Mouse (Mus musculus) forebrain, postnatal 0 days (tissue): ENCODE data around the gene Trp53tg5. TPM values are rescaled to one million over a fixed set of nuclear protein-coding genes. Genes with fewer than 3 reads are reported as not detected.

Experiments used
- ATAC-seq: fragments of 200-750 bp; cut with Nextera tagmentation; 2 replicates; pipeline ENCODE4 v1.8.0; 2017; ENCODE audit warnings: mild to moderate bottlenecking, moderate library complexity
- DNase-seq: peaks from one replicate; pipeline ENCODE4 v3.0.0-alpha.2; 2015
- H3K27ac ChIP-seq: fragments of 300-500 bp; sonication (generic); 2 replicates; pipeline ENCODE4 v1.5.1; 2014; ENCODE audit warnings: low read depth, mild to moderate bottlenecking, antibody characterized with exemption, low read length, moderate library complexity, mixed read lengths
- H3K27me3 ChIP-seq: fragments of 300-500 bp; sonication (generic); 2 replicates; pipeline ENCODE4 v1.6.1; 2014; ENCODE audit warnings: mild to moderate bottlenecking, low read length, mixed read lengths; ENCODE audit not compliant: insufficient read depth
- H3K36me3 ChIP-seq: fragments of 300-500 bp; sonication (generic); 2 replicates; pipeline ENCODE4 v1.6.1; 2014; ENCODE audit warnings: mild to moderate bottlenecking, moderate library complexity; ENCODE audit not compliant: insufficient read depth
- H3K4me1 ChIP-seq: fragments of 300-500 bp; sonication (generic); 2 replicates; pipeline ENCODE4 v1.6.1; 2014; ENCODE audit warnings: antibody characterized with exemption; ENCODE audit not compliant: insufficient read depth
- H3K4me2 ChIP-seq: fragments of 300-500 bp; sonication (generic); 2 replicates; pipeline ENCODE4 v1.6.1; 2014; ENCODE audit warnings: low read depth, mild to moderate bottlenecking, moderate library complexity
- H3K4me3 ChIP-seq: fragments of 300-500 bp; sonication (generic); 2 replicates; pipeline ENCODE4 v1.5.1; 2014; ENCODE audit warnings: low read depth, low read length, mixed read lengths
- H3K9ac ChIP-seq: fragments of 300-500 bp; sonication (generic); 2 replicates; pipeline ENCODE4 v1.6.1; 2014; ENCODE audit warnings: mild to moderate bottlenecking
- H3K9me3 ChIP-seq: fragments of 300-500 bp; sonication (generic); 2 replicates; pipeline ENCODE4 v1.6.1; 2016; ENCODE audit warnings: low read length
- CTCF ChIP-seq: sonication (generic); IDR thresholded peaks from 2 replicates; pipeline ENCODE4 v1.5.1; 2016; ENCODE audit warnings: antibody characterized with exemption, control low read depth, low read depth
- WGBS: fragments of 180-500 bp; shearing (Covaris S2); extraction: QIAGEN DNeasy Blood & Tissue Kit; methylation state at CpG from one replicate; pipeline ENCODE4 v1.1.7; 2014; 5-methylcytosine and 5-hydroxymethylcytosine counted together
- polyA plus RNA-seq: library from polyadenylated mRNA; unstranded; fragments of >200 nt; fragmentation: Nextera tagmentation; extraction: Ambion mirVana; gene quantifications from 2 replicates; pipeline ENCODE4 v1.2.1, GENCODE M21; 2015
- total RNA-seq: library from RNA; depleted of rRNA; stranded (reverse); fragments of >200 nt; gene quantifications from 2 replicates; pipeline ENCODE4 v1.2.3, GENCODE M21; 2014

The Trp53tg5 gene
- total and polyA plus RNA-seq, 2 experiments from 2014 or later = not detected

GRCm38 (mm10) chr2:164516592-164516991 is 43.1 kb upstream of the Trp53tg5 start:
- no peaks in the 10 kb centered on the region for H3K4me1 ChIP-seq
- 85% methylated on average over 11 of the region's 11 CpGs for whole genome bisulfite sequencing
- ATAC-seq = no peak
- H3K27ac ChIP-seq = no peak overlapping the region
- H3K27me3 ChIP-seq = no peaks in the 10 kb centered on the region
- no peak overlapping the region for H3K4me3 ChIP-seq
- H3K4me2 ChIP-seq = no peak overlapping the region
- no peaks in the 10 kb centered on the region for H3K9me3 ChIP-seq
- TF ChIP-seq CTCF = no peak
- H3K36me3 ChIP-seq = no peaks in the 10 kb centered on the region
- no peak overlapping the region for H3K9ac ChIP-seq
- no peak for DNase-seq

GRCm38 (mm10) chr2:164515897-164516296 is 42.4 kb upstream of the Trp53tg5 start:
- no peak for TF ChIP-seq CTCF
- H3K4me1 ChIP-seq = no peaks in the 10 kb centered on the region

GRCm38 (mm10) chr2:164514916-164515315 is 41.4 kb upstream of the Trp53tg5 start:
- no peak for TF ChIP-seq CTCF
- Histone ChIP-seq H3K9ac (no peak overlapping the region), H3K27me3 (no peaks in the 10 kb centered on the region), H3K4me3 (no peak overlapping the region), H3K36me3 (no peaks in the 10 kb centered on the region), H3K9me3 (no peaks in the 10 kb centered on the region), H3K4me1 (no peaks in the 10 kb centered on the region), H3K4me2 (no peak overlapping the region), H3K27ac (no peak overlapping the region)
- no peak for DNase-seq
- WGBS = 87% methylated on average over 3 of the region's 3 CpGs
- ATAC-seq = no peak

More at GRCm38 (mm10) chr2:164515897-164516296, 42.4 kb upstream of the Trp53tg5 start:
- no peaks in the 10 kb centered on the region for H3K36me3 ChIP-seq
- ATAC-seq (no peak), DNase-seq (no peak)
- no peak overlapping the region for H3K27ac ChIP-seq
- H3K4me2 ChIP-seq = no peak overlapping the region
- H3K9me3 ChIP-seq = no peaks in the 10 kb centered on the region
- H3K4me3 ChIP-seq = no peak overlapping the region
- no peak overlapping the region for H3K9ac ChIP-seq
- H3K27me3 ChIP-seq = no peaks in the 10 kb centered on the region
- WGBS = 83% methylated on average over 9 of the region's 9 CpGs

- 75% methylated on average over 8 of the region's 8 CpGs for WGBS
- ATAC-seq = no peak
Measured at GRCm38 (mm10) chr2:164513389-164513788, 39.9 kb upstream of the Trp53tg5 start.

GRCm38 (mm10) chr2:164512121-164512909 is 38.8 kb upstream of the Trp53tg5 start:
- TF ChIP-seq CTCF = no peak
- Histone ChIP-seq H3K27ac (no peak overlapping the region), H3K9me3 (no peaks in the 10 kb centered on the region), H3K4me1 (no peaks in the 10 kb centered on the region), H3K36me3 (no peaks in the 10 kb centered on the region), H3K9ac (no peak overlapping the region), H3K4me2 (no peak overlapping the region), H3K4me3 (no peak overlapping the region), H3K27me3 (no peaks in the 10 kb centered on the region)
- ATAC-seq = no peak
- 64% methylated on average over 11 of the region's 14 CpGs for WGBS
- DNase-seq = no peak

More at GRCm38 (mm10) chr2:164513389-164513788, 39.9 kb upstream of the Trp53tg5 start:
- H3K4me3 ChIP-seq = no peak overlapping the region
- H3K4me2 ChIP-seq = no peak overlapping the region
- DNase-seq = no peak
- no peak overlapping the region for H3K9ac ChIP-seq
- H3K27me3 ChIP-seq = no peaks in the 10 kb centered on the region
- no peaks in the 10 kb centered on the region for H3K9me3 ChIP-seq
- no peaks in the 10 kb centered on the region for H3K36me3 ChIP-seq
- no peaks in the 10 kb centered on the region for H3K4me1 ChIP-seq
- TF ChIP-seq CTCF = no peak
- H3K27ac ChIP-seq = no peak overlapping the region

GRCm38 (mm10) chr2:164510621-164511190 is 37.2 kb upstream of the Trp53tg5 start:
- WGBS = 42% methylated on average over 4 of the region's 5 CpGs
- ATAC-seq = no peak
- TF ChIP-seq CTCF = no peak

GRCm38 (mm10) chr2:164507811-164508210 is 34.3 kb upstream of the Trp53tg5 start:
- no peaks in the 10 kb centered on the region for H3K27me3 ChIP-seq
- no peaks in the 10 kb centered on the region for H3K4me1 ChIP-seq
- 81% methylated on average over 19 of the region's 19 CpGs for WGBS
- TF ChIP-seq CTCF = no peak
- ATAC-seq (no peak), DNase-seq (no peak)
- H3K27ac ChIP-seq = no peak overlapping the region
- H3K9ac ChIP-seq = no peak overlapping the region
- H3K36me3 ChIP-seq = peaks cover 30% of the 10 kb centered on the region
- 0 out of 2 replicates have a peak, but pooled peaks cover 3% of the 10 kb centered on the region for H3K9me3 ChIP-seq
- no peak overlapping the region for H3K4me2 ChIP-seq
- H3K4me3 ChIP-seq = no peak overlapping the region

More at GRCm38 (mm10) chr2:164510621-164511190, 37.2 kb upstream of the Trp53tg5 start:
- no peaks in the 10 kb centered on the region for H3K4me1 ChIP-seq
- H3K9ac ChIP-seq = no peak overlapping the region
- no peaks in the 10 kb centered on the region for H3K27me3 ChIP-seq
- H3K36me3 ChIP-seq = peaks cover 6% of the 10 kb centered on the region; the same call in 1 of the 2 replicates
- no peak overlapping the region for H3K4me2 ChIP-seq
- no peak overlapping the region for H3K27ac ChIP-seq
- H3K4me3 ChIP-seq = no peak overlapping the region
- H3K9me3 ChIP-seq = no peaks in the 10 kb centered on the region
- DNase-seq = no peak
